ENCODE assay signal across 8 mouse cellular contexts in genomic region chr5:117577598-117577997, GRCm38 (mm10).
"Had no signal": no experiment of that assay in that cellular context is flagged by ENCODE, and none has a peak within 500 bp of the region (broad histone marks: within the 10 kb centered on the region; RNA-seq: fewer than 3 reads in every experiment).

No protein-coding gene starts in this region.

- ATAC-seq: intestine, embryonic 15.5 days; liver, embryonic 12.5 days had no signal

- DNase-seq: kidney, adult 18-20 months; kidney, postnatal 4 days; lung, embryonic 14.5 days; lung, postnatal 14 days; thymus, adult 18-20 months; thymus, postnatal 14 days had no signal
